In the genomic region with DNA sequence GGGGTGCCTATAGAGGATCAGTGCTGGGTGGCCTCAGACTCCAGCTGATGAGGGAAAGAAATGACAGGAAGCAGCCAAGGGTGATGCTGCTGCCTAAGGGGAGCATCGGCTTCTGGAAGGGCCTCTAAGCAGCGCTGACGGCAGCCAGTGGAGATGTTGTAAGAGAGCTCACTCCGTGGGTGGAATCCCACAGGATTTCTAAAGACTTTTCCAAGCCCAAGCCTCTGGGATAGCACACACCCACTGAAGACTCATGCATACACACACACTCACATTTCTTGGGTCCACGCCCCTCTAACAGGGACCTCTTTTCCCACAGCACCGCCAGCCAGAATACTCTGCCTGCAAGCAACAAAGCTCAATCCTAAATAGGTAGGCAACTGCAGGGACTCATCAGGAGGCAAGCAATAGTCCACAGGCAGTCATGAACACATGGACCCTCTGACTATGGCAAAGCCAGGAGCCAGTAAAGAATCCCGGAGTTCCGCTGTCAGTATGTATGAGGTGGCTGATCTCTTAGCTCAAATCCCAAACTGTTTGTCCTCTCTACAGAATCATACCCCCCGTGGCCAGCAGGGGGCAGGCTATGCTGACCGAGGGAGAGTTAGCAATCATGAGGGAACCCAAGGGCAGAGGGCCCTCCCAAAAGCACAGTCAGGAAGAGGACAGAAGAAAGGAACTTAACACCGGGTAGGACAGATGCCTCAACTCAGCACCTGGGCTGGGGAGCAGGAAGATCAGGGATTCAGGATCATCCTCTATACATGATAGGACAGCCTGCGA, we compare ENCODE assay signal across 8 mouse cellular contexts. TPM values are rescaled to one million over a fixed set of nuclear protein-coding genes. Genes with fewer than 3 reads are reported as not detected.
DNase-seq lines count a peak whose midpoint lies in the region; ATAC-seq and TF ChIP-seq lines count a peak whose summit lies in the region.

No protein-coding gene starts in this region.

- no peak overlapping the region for H3ac ChIP-seq in C2C12 (ENCODE audit: control insufficient read depth, insufficient read length, low read depth)

- TF ChIP-seq CTCF in C2C12 (IDR thresholded peaks at IDR 0.05; ENCODE audit: control insufficient read depth, insufficient read depth, insufficient read length) = peak; percentile 29
- TF ChIP-seq CTCF in thymus, adult 2 months (IDR thresholded peaks at IDR 0.05; ENCODE audit: borderline replicate concordance, control insufficient read depth, extremely low read depth, insufficient read depth, low read length, poor library complexity) = peak; percentile 70; the same call in 1 of the 2 replicates

- peaks cover 31% of the 10 kb centered on the region for H3K27me3 ChIP-seq in hindbrain, embryonic 14.5 days (ENCODE audit: control insufficient read depth, insufficient read depth, low read length)
- peaks cover 72% of the 10 kb centered on the region for H3K27me3 ChIP-seq in hindbrain, embryonic 13.5 days
- no peaks in the 10 kb centered on the region for H3K27me3 ChIP-seq in C2C12 (ENCODE audit: control insufficient read depth, insufficient read depth, insufficient read length)
- peaks cover 59% of the 10 kb centered on the region for H3K27me3 ChIP-seq in embryonic facial prominence, embryonic 10.5 days (replicated peaks; ENCODE audit: low read depth, poor library complexity, severe bottlenecking)
- H3K27me3 ChIP-seq in thymus, adult 2 months (ENCODE audit: control insufficient read depth, insufficient read depth, low read length) = no peaks in the 10 kb centered on the region

- H3K79me2 ChIP-seq in C2C12 (ENCODE audit: control insufficient read depth, insufficient read depth) = no peaks in the 10 kb centered on the region

- H3K4me1 ChIP-seq in hindbrain, embryonic 14.5 days (replicated peaks; ENCODE audit: control insufficient read depth, insufficient read depth, low read length) = no peaks in the 10 kb centered on the region
- 0 out of 2 replicates have a peak, but pooled peaks cover 6% of the 10 kb centered on the region for H3K4me1 ChIP-seq in hindbrain, embryonic 13.5 days (replicated peaks)
- peaks cover 20% of the 10 kb centered on the region for H3K4me1 ChIP-seq in embryonic facial prominence, embryonic 10.5 days
- H3K4me1 ChIP-seq in thymus, adult 2 months (replicated peaks; ENCODE audit: control insufficient read depth, insufficient read depth, low read length) = no peaks in the 10 kb centered on the region

- no peak overlapping the region for H3K9ac ChIP-seq in hindbrain, embryonic 14.5 days
- no peak overlapping the region for H3K9ac ChIP-seq in hindbrain, embryonic 13.5 days

- H3K36me3 ChIP-seq in hindbrain, embryonic 14.5 days (replicated peaks; ENCODE audit: control insufficient read depth, insufficient read depth) = no peaks in the 10 kb centered on the region
- no peaks in the 10 kb centered on the region for H3K36me3 ChIP-seq in hindbrain, embryonic 13.5 days
- H3K36me3 ChIP-seq in C2C12 (ENCODE audit: control insufficient read depth, insufficient read depth) = no peaks in the 10 kb centered on the region
- no peaks in the 10 kb centered on the region for H3K36me3 ChIP-seq in embryonic facial prominence, embryonic 10.5 days (replicated peaks)
- H3K36me3 ChIP-seq in thymus, adult 2 months (ENCODE audit: control insufficient read depth, insufficient read depth, low read length) = no peaks in the 10 kb centered on the region

- H3K4me2 ChIP-seq in hindbrain, embryonic 14.5 days (replicated peaks) = no peak overlapping the region
- H3K4me2 ChIP-seq in hindbrain, embryonic 13.5 days = no peak overlapping the region

- no peak for TF ChIP-seq POLR2A in thymus, adult 2 months (IDR thresholded peaks at IDR 0.05; ENCODE audit: control insufficient read depth, extremely low read depth, insufficient read depth, low read length, poor library complexity)

- no peak for ATAC-seq in hindbrain, embryonic 14.5 days (ENCODE audit: low FRiP score)
- ATAC-seq in hindbrain, embryonic 13.5 days (ENCODE audit: low FRiP score) = no peak

- 52% methylated on average over 12 of the region's 12 CpGs for WGBS in hindbrain, embryonic 14.5 days
- WGBS in hindbrain, embryonic 13.5 days = 54% methylated on average over 12 of the region's 12 CpGs
- WGBS in embryonic facial prominence, embryonic 10.5 days = 47% methylated on average over 12 of the region's 12 CpGs
- 58% methylated on average over 12 of the region's 12 CpGs for WGBS in thymus, adult 2 months

- no peaks in the 10 kb centered on the region for H3K79me3 ChIP-seq in C2C12 (ENCODE audit: low read depth)

- peak; percentile 48 for DNase-seq in hindbrain, embryonic 14.5 days (ENCODE audit: low spot score)
- DNase-seq in adrenal gland, adult (ENCODE audit: inconsistent age in 2 of 2, low spot score in 1 of 2) = peak; percentile 63 to 87
- peak; percentile 83 for DNase-seq in embryonic facial prominence, embryonic 10.5 days (ENCODE audit: low spot score)
- peak; percentile 77 for DNase-seq in induced T-regulatory cell, adult 2 months (ENCODE audit: low read depth)
- peak; percentile 72 for DNase-seq in lung, postnatal 36 days
- peak; percentile 71 for DNase-seq in thymus, adult 2 months

- H3K4me3 ChIP-seq in hindbrain, embryonic 14.5 days (replicated peaks; ENCODE audit: low read length) = no peak overlapping the region
- H3K4me3 ChIP-seq in hindbrain, embryonic 13.5 days = no peak overlapping the region
- H3K4me3 ChIP-seq in C2C12 (ENCODE audit: insufficient read depth, poor library complexity, severe bottlenecking) = no peak overlapping the region
- no peak overlapping the region for H3K4me3 ChIP-seq in embryonic facial prominence, embryonic 10.5 days
- no peak overlapping the region for H3K4me3 ChIP-seq in thymus, adult 2 months (ENCODE audit: control insufficient read depth, insufficient read depth, low read length)

- no peak overlapping the region for H3K27ac ChIP-seq in hindbrain, embryonic 14.5 days
- H3K27ac ChIP-seq in hindbrain, embryonic 13.5 days = no peak overlapping the region
- no peak overlapping the region for H3K27ac ChIP-seq in embryonic facial prominence, embryonic 10.5 days (replicated peaks)
- H3K27ac ChIP-seq in thymus, adult 2 months (ENCODE audit: control insufficient read depth, insufficient read depth, low read length) = no peak overlapping the region

- no peaks in the 10 kb centered on the region for H3K9me3 ChIP-seq in hindbrain, embryonic 14.5 days (ENCODE audit: control insufficient read depth, low read length)
- H3K9me3 ChIP-seq in hindbrain, embryonic 13.5 days = no peaks in the 10 kb centered on the region
- no peaks in the 10 kb centered on the region for H3K9me3 ChIP-seq in embryonic facial prominence, embryonic 10.5 days

TF ChIP-seq in C2C12, 6 proteins besides CTCF, POLR2A, EP300 and RAD21:
- no peak for TF ChIP-seq FOSL1 (IDR thresholded peaks at IDR 0.05; ENCODE audit: insufficient read depth, low read length, poor library complexity, severe bottlenecking)
- TF ChIP-seq MAX (IDR thresholded peaks at IDR 0.05) = no peak
- no peak for TF ChIP-seq USF1 (IDR thresholded peaks at IDR 0.05; ENCODE audit: low read depth)
- no peak for TF ChIP-seq MYOG (IDR thresholded peaks at IDR 0.05; ENCODE audit: control insufficient read depth, extremely low read depth, insufficient read length)
- TF ChIP-seq MYOD1 (IDR thresholded peaks at IDR 0.05; ENCODE audit: control insufficient read depth, insufficient read length, low read depth) = no peak
- TF ChIP-seq CEBPB (IDR thresholded peaks at IDR 0.05; ENCODE audit: low read depth) = no peak

RNA-seq across cellular contexts. Expression of gene Foxe1, which starts 13.1 kb away (rescaled TPM):
- polyA plus RNA-seq in hindbrain, embryonic 14.5 days (2014; fragmentation: Nextera tagmentation; extraction: Ambion mirVana) = not detected in 2 replicates
- polyA plus RNA-seq in hindbrain, embryonic 13.5 days (2015; fragmentation: Nextera tagmentation; extraction: Ambion mirVana) = not detected in 2 replicates
- polyA plus RNA-seq in C2C12 (2012; fragmentation: generic; extraction: Trizol) = not detected
- 1.7 and 2.3 TPM in 2 replicates for polyA plus RNA-seq in embryonic facial prominence, embryonic 10.5 days (2016; fragmentation: Nextera tagmentation; extraction: Ambion mirVana)
- polyA plus RNA-seq in thymus, adult 2 months (2012; rRNA removed) = 0.28 and 0.57 TPM in 2 replicates

RNA-seq across cellular contexts. Expression of gene Trmo, which starts 32.7 kb away (rescaled TPM):
- polyA plus RNA-seq in hindbrain, embryonic 14.5 days (2014; fragmentation: Nextera tagmentation; extraction: Ambion mirVana) = 8.6 and 9.7 TPM in 2 replicates
- polyA plus RNA-seq in hindbrain, embryonic 13.5 days (2015; fragmentation: Nextera tagmentation; extraction: Ambion mirVana) = 8.9 and 10.0 TPM in 2 replicates
- 2.2 TPM for polyA plus RNA-seq in C2C12 (2012; fragmentation: generic; extraction: Trizol)
- 12.3 and 12.7 TPM in 2 replicates for polyA plus RNA-seq in embryonic facial prominence, embryonic 10.5 days (2016; fragmentation: Nextera tagmentation; extraction: Ambion mirVana)
- polyA plus RNA-seq in thymus, adult 2 months (2012; rRNA removed) = 11.9 and 13.5 TPM in 2 replicates

RNA-seq across cellular contexts. Expression of gene Hemgn, which starts 56.8 kb away (rescaled TPM):
- polyA plus RNA-seq in hindbrain, embryonic 14.5 days (2014; fragmentation: Nextera tagmentation; extraction: Ambion mirVana) = 0.27 TPM in 1 of 2 replicates, not detected in the other
- 0.22 and 0.62 TPM in 2 replicates for polyA plus RNA-seq in hindbrain, embryonic 13.5 days (2015; fragmentation: Nextera tagmentation; extraction: Ambion mirVana)
- polyA plus RNA-seq in C2C12 (2012; fragmentation: generic; extraction: Trizol) = not detected
- polyA plus RNA-seq in embryonic facial prominence, embryonic 10.5 days (2016; fragmentation: Nextera tagmentation; extraction: Ambion mirVana) = 9.9 and 13.6 TPM in 2 replicates
- polyA plus RNA-seq in thymus, adult 2 months (2012; rRNA removed) = 0.93 and 1.3 TPM in 2 replicates
